Mouse (Mus musculus) layer of hippocampus, adult 9-11 months (tissue): Measurements from ENCODE around the gene 1700014D04Rik.
"Not testable (repeated sequence)": the region's sequence is repeated elsewhere in the genome, so short reads cannot be mapped to it uniquely, and the experiment has no call there.

Experiments used
- DNase-seq: peaks from one replicate; pipeline ENCODE4 v3.0.0; 2022

The 1700014D04Rik gene

DNA sequence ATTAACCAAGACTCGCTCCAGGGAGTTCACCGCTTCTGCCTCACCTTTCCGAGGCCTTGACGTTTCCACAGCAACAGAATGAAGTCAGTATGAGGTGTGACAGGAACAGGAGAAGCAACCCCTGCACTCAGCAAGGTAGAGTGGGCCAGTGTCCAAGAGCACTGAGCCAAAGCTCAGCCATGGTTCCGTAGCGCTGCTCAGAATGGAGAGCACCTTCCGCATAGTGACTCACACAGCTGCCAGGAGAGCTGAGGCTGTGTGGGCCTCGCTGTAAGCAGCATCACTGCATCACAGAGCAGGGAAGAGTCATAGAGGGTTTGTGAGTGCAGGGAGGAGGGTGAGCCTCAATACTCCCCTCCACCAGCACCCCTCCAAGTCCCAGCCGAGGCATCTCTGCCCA lies at the start of gene 1700014D04Rik:
Gene 1700014D04Rik (minus strand): TSS at position 42 of the 400 bp plus-strand sequence.
- DNase-seq: peak; percentile 42

- no peak for DNase-seq
Observed at GRCm38 (mm10) chr13:59795807-59796465, 49.4 kb upstream of the 1700014D04Rik start.

GRCm38 (mm10) chr13:59794786-59795185 lies 48.2 kb upstream of the 1700014D04Rik start:
- DNase-seq: no peak

DNA sequence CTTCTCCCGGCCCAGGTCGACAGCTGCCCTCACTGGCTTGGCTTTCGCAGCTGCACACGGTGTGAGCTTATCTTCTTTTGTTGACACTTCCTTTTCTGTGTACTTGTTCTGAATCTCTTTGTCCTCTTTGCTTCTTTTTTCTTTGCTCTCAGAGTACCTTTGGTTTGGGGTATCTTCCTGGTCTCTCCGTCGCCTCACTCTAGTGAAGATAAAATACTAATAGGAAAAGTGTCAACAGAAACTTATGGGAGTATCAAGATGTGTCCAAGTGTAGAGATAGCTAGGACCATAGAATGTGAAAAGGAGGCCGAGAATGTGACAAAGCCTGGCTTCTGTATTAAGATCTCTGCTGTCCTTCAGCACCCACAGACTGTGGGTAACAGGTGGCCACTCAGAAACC lies 35.6 kb upstream of the 1700014D04Rik start, which contains the start of gene Gm49354:
Gene Gm49354 (minus strand): TSS at position 101 of the 400 bp plus-strand sequence.
- no peak for DNase-seq

GRCm38 (mm10) chr13:59779744-59780264 lies 33.3 kb upstream of the 1700014D04Rik start:
- not testable (repeated sequence) for DNase-seq

DNA sequence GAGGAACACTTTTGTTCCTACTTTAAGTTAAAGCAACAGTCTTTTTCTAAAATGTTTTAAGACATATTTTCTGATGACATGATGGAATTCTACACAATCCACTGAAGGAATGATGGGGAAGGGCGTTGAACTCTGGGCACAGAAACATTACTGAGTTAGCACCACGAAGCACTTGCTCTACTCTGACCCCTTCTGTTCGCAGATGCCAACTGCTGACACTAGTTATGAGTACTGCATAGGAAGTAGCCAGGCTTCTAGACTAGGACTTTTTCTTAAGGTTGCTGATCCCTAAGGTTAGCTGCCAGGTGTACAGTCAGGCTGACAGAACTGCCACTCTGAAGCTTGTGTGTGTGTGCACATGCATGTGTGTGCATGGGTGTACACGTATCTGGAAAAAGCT lies 32.7 kb upstream of the 1700014D04Rik start:
- no peak for DNase-seq

GRCm38 (mm10) chr13:59775168-59775567 lies 28.6 kb upstream of the 1700014D04Rik start:
- no peak for DNase-seq

- DNase-seq: peak; percentile 67
Observed at GRCm38 (mm10) chr13:59771257-59771656, 24.7 kb upstream of the 1700014D04Rik start.

DNA sequence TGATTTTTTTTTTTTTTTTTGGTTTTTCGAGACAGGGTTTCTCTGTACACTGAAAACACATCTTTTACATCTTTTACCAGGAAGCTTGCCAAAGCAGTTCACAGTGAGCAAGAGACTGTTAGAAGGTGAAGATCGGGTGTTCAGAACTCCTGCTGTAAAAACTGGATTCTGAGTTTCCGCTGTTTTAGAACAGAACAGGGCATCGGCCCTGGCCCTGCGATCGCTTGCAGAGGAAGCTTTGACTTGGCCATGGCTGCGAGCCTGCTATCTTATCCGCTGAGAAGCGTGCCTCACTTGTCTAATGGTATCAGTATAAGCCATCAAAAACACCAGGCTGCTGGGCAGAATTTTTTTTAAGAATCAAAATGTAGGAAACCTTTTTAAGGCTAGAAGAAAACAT lies 24.3 kb upstream of the 1700014D04Rik start:
- DNase-seq: no peak

GRCm38 (mm10) chr13:59770164-59770562 lies 23.6 kb upstream of the 1700014D04Rik start:
- DNase-seq: peak; percentile 90

DNA sequence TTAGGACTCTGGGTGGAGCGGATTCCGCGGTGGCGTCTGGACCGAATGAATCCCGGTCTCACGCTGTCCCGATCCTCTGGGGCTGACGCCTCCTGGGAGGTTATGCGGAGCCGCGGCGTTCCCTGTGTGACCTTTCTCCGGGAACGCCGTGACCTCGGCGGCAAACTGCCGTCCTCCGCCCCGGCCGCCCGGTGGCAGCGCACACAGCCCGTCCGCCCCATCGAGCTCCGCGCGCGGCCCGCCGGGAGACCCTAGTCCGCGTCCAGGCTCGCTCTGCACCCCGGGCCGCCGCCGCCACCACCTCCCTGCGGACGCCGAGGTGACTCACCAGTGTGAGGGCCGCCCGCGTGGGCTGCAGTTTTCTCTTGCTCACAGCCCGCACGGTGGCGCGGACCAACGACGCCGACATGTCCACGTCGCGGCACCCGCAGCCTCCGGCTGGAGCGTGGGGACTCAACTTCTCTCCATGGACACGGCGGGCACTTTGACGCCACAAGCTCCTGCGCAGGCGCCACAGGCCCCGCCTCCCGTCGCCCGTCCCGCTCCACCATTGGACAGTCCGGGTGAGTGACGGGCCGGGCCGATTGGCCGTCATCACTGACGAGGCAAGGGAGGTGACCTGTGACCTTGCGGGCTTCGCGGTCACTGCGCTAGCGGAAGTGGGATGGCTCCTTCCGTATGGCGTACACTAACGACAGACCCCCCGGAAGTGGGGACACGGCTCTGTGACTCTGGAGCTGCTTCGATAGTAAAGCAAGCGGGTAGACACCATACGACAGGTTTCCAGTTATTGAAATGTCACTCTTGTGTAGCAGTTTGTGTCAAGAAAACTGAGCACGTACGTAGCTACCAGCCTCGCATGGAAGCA lies 23.0 kb upstream of the 1700014D04Rik start, which contains the start of gene Isca1:
Gene Isca1 (minus strand): TSS at position 515 of the 868 bp plus-strand sequence.
- DNase-seq: peak; percentile 99

DNA sequence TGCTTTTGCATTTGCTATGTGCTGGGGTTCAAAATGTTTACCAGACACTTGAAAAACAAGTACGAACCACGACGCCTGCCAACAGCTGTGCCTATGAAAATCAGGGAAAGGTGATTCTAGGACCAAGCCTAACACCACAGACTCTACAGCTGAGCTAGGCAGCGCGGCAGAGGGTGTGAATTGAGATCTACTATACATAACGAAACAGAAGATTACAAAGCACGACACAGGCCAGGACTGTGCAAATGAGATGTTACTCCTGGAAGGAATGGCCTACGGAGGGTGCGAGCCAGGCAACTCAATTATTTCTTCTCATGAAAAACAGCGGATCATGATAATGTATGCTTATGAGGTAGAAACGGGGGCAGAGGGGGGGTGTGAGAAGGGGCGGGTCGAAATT lies 22.0 kb upstream of the 1700014D04Rik start:
- no peak for DNase-seq

DNA sequence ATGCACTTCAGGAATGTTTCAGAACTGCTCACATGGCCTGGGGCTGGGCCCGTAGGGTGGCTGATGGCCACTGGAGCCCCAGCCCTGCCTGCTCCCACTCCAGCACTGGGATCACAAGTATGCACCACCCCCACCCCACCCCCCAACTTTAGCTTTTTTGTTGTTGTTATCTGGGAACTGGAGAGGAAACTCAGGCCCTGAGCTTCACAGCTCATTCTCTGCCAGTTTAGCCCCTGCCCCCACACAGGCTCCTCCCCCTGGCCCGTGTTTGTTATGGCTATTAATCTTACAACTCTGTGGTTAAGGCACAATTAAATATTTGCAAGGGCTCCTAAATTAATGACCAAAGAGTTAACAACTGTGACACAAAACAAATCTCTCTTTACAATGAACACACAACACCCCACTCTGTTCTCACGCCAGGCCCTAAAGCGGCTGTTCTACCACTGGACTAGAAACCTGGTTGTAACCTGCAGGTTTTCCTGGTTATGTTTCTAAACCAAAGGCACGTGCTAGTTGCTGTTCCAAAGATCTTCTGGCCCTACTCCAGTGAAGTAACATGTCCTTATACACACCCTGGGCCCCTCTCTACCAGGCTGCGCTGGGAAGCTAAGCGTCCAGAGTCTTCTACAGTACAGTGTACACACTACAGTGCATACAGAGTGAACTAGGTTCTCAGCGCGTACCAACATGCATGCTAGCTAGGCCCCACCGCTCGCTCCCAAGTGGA lies 20.4 kb upstream of the 1700014D04Rik start:
- DNase-seq: no peak

- no peak for DNase-seq
Observed at GRCm38 (mm10) chr13:59762791-59763190, 16.2 kb upstream of the 1700014D04Rik start.

GRCm38 (mm10) chr13:59756906-59757305 lies 10.4 kb upstream of the 1700014D04Rik start:
- DNase-seq: no peak

GRCm38 (mm10) chr13:59750310-59750709 lies 3.8 kb upstream of the 1700014D04Rik start:
- DNase-seq: no peak

DNA sequence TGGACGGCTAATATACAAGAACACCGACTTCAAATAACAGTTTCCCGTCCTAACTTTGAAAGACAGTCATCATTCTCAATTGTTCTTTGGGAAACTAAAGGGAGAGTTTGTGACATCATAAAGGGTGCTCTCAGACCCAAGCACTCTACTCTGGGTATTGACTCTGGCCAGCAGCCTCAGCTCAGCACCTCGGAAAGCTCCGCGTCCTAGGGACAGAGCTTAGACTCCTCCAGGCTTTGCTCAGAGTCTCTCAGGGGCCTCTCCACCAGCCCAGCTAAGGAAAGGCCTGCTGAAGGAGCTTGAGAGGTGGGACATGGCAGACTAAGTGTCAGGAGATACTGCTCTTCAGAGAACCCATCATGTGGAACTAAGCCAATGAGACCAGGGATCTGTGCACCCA lies 388 bp downstream of the 1700014D04Rik start:
- no peak for DNase-seq

GRCm38 (mm10) chr13:59745462-59745861 lies 1.1 kb downstream of the 1700014D04Rik start:
- no peak for DNase-seq

GRCm38 (mm10) chr13:59741697-59742096 lies 4.9 kb downstream of the 1700014D04Rik start:
- no peak for DNase-seq

GRCm38 (mm10) chr13:59741096-59741495 lies 5.5 kb downstream of the 1700014D04Rik start:
- DNase-seq: no peak

GRCm38 (mm10) chr13:59739397-59739796 lies 7.2 kb downstream of the 1700014D04Rik start:
- no peak for DNase-seq

GRCm38 (mm10) chr13:59738455-59738854 lies 8.1 kb downstream of the 1700014D04Rik start:
- DNase-seq: no peak

DNA sequence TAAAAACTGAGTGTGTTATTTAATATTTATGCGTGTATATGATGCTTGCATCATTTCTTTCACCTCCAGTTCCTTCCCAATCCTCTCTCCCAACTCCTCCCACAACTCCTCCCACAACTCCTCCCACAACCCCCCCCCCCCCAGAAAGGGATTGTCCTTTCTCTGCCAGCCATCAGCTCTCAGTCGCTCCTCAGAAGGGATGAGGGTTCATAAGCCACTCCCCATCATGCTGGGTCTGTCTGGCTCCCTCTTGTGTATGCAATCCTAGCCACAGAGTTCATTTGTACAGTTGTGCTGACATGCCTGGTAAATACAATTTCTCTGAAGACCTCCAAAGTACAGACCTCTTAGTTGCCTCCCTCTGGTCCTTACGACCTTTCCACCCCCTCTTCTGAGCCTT lies 11.4 kb downstream of the 1700014D04Rik start:
- no peak for DNase-seq
